Mouse (Mus musculus) thymus, adult 2 months (tissue): ENCODE measurements around the gene Izumo4. TPM values are rescaled to one million over a fixed set of nuclear protein-coding genes. Genes with fewer than 3 reads are reported as not detected.

Experiments
- DNase-seq: peaks from one replicate; pipeline ENCODE4 v3.0.0; 2021
- H3K27ac ChIP-seq: fragments of 200-500 bp; 2 replicates; pipeline ENCODE4 v1.5.1; 2012; ENCODE audit warnings: low read length, control low read depth; ENCODE audit not compliant: control insufficient read depth, insufficient read depth
- H3K27me3 ChIP-seq: fragments of 200-500 bp; 2 replicates; pipeline ENCODE4 v1.6.1; 2012; ENCODE audit warnings: mild to moderate bottlenecking, low read length, moderate library complexity, mixed read lengths; ENCODE audit not compliant: control insufficient read depth, insufficient read depth
- H3K36me3 ChIP-seq: fragments of 200-500 bp; 2 replicates; pipeline ENCODE4 v1.6.1; 2012; ENCODE audit warnings: mild to moderate bottlenecking, low read length, moderate library complexity; ENCODE audit not compliant: control insufficient read depth, insufficient read depth
- H3K4me1 ChIP-seq: fragments of 200-500 bp; replicated peaks from 2 replicates; pipeline ENCODE4 v1.6.1; 2012; ENCODE audit warnings: low read length; ENCODE audit not compliant: control insufficient read depth, insufficient read depth
- H3K4me3 ChIP-seq: fragments of 200-500 bp; 2 replicates; pipeline ENCODE4 v1.5.1; 2012; ENCODE audit warnings: mild to moderate bottlenecking, low read length, control low read depth, moderate library complexity; ENCODE audit not compliant: control insufficient read depth, insufficient read depth
- CTCF ChIP-seq: fragments of 200-500 bp; IDR thresholded peaks from 2 replicates; pipeline ENCODE4 v1.5.1; 2012; ENCODE audit warnings: mild to moderate bottlenecking, control low read depth, low read length, moderate library complexity, borderline replicate concordance; ENCODE audit not compliant: control insufficient read depth, poor library complexity, insufficient read depth; ENCODE audit errors: extremely low read depth
- POLR2A ChIP-seq: fragments of 200-500 bp; IDR thresholded peaks from 2 replicates; pipeline ENCODE4 v1.6.1; 2012; ENCODE audit warnings: mild to moderate bottlenecking, low read length, control low read depth, moderate library complexity; ENCODE audit not compliant: control insufficient read depth, poor library complexity, insufficient read depth; ENCODE audit errors: extremely low read depth
- WGBS: fragments of 180-500 bp; shearing (Covaris S2); methylation state at CpG from one replicate; pipeline ENCODE4 v1.1.7; 2018; 5-methylcytosine and 5-hydroxymethylcytosine counted together
- polyA plus RNA-seq: library from polyadenylated mRNA; depleted of rRNA; stranded (reverse); fragments of >200 nt; gene quantifications from 2 replicates; pipeline ENCODE4 v1.2.3, GENCODE M21; 2012

Gene Izumo4
- polyA plus RNA-seq, 1 experiment, result 66.9 TPM

- H3K4me3 ChIP-seq, result peak overlapping the region; percentile 52
- no peaks in the 10 kb centered on the region for H3K27me3 ChIP-seq
- no peaks in the 10 kb centered on the region for H3K36me3 ChIP-seq
- TF ChIP-seq CTCF, result no peak
- no peak for TF ChIP-seq POLR2A
- peak overlapping the region; percentile 94 for H3K27ac ChIP-seq
- whole genome bisulfite sequencing, result 2% methylated on average over 4 of the region's 4 CpGs
- peak; percentile 66 for DNase-seq
- peaks cover 51% of the 10 kb centered on the region for H3K4me1 ChIP-seq
These were observed 1.3 kb upstream of the Izumo4 start for GRCm38 (mm10) chr10:80700732-80701131.

DNA sequence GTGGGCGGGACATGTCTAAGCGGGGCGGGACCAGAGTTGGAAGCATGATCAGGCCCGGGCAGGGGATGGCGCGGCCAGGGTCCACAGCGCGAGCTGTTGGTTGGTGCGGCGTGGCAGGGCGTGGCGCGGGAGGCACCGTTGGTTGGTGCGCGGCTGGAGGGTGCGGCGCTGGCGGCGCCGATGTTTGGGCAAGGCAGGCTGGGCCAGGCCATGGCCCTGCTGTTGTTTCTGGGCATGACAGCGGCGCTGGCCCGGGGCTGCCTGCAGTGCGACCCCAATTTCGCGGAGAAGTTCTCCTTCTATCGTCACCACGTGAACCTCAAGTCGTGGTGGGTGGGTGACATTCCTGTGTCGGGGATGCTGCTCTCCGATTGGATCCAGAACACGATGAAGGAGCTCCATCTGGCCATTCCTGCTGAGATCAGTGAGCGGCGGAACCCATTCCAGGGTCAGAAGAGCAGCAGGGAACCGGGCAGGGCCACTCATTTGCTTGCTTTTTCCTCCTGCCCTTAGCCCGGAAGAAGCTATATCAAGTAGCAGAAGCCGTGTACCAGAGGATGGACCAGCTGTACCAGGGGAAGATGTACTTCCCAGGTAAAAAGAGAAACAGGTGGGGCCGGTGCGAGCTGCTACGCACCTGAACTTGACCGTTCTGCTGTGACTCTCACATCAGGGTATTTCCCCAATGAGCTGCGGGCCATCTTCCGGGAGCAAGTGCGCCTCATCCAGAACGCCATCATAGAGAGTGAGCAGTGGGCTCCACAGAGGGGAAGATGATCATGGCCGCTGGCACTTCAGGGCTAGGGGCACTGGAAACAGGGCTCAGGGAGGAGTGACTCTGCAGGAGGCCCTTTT is 779 bp downstream of the Izumo4 start:
- peak; percentile 90 for DNase-seq
- peak overlapping the region; percentile 68 for H3K4me3 ChIP-seq
- H3K27ac ChIP-seq, result peak overlapping the region; percentile 41
- no peaks in the 10 kb centered on the region for H3K27me3 ChIP-seq
- WGBS, result 2% methylated on average over 47 of the region's 47 CpGs
- peaks cover 32% of the 10 kb centered on the region for H3K4me1 ChIP-seq
- H3K36me3 ChIP-seq, result peaks cover 9% of the 10 kb centered on the region; the same call in 1 of the 2 replicates
- no peak for TF ChIP-seq CTCF
- TF ChIP-seq POLR2A, result peak; percentile 35; the same call in 1 of the 2 replicates

DNA sequence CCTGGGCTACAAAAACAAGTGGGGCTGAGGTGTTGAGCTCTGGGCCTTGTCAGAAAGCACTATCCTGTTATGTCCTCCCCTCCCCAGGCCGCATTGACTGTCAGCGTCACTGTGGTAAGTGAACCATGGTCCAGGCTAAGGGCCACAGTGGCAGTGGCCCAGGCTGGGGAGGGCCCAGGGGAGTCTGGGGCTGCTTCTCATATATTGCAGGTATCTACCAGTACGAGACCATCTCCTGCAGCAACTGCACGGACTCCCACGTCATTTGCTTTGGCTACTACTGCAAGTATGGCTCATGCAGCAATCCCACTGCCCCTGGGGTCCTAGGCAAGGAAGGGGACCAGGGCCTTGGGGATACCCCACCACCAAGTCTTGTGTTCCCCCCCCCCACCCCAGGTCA is 1.7 kb downstream of the Izumo4 start:
- Histone ChIP-seq H3K36me3 (peaks cover 17% of the 10 kb centered on the region), H3K27ac (no peak overlapping the region), H3K4me3 (no peak overlapping the region), H3K27me3 (no peaks in the 10 kb centered on the region), H3K4me1 (peaks cover 23% of the 10 kb centered on the region)
- DNase-seq, result no peak
- TF ChIP-seq POLR2A (no peak), CTCF (no peak)
- WGBS, result 94% methylated on average over 5 of the region's 5 CpGs

DNA sequence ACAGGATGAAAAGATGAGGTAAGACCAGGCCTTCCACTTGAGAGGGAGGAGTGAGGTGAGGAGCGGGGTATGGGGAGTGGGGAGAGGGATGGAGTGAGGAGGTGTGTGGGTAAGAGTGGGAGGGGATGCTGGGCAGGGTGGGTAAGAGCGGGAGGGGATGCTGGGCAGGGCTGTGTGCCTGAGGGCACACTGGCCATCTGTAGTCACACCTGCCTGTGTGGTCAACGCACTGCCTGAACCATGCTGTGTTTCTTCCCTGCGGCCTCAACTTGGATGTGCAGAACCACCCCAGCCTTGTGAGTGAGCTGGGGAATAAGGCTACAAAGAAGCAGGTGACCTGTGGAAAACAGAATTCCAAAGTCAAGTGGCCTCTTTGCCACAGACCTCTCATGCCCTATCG is 2.4 kb downstream of the Izumo4 start:
- Histone ChIP-seq H3K36me3 (peaks cover 25% of the 10 kb centered on the region), H3K27ac (no peak overlapping the region), H3K27me3 (no peaks in the 10 kb centered on the region), H3K4me3 (no peak overlapping the region), H3K4me1 (peaks cover 18% of the 10 kb centered on the region)
- DNase-seq, result no peak
- no peak for TF ChIP-seq POLR2A
- no peak for TF ChIP-seq CTCF
- WGBS, result 100% methylated on average over 5 of the region's 5 CpGs

DNA sequence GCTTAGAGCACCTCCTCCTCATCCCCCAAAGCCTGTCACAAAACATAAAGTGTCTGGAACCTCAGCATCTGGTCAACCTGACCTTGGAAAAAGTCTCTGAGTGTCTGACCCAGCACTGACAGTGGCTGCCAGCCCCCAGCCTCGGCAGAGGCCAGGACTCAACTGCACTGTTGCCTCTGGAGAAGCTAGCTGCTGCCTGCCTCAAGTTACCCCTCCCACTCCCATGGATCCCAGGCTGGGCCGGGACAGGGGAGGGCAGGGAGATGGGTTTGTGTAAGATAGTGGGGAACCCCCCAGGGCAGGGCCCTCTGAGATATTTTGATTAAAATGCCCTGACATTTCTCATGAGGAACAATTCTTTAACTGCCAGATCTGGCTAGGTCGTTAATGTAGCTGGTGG is 3.0 kb downstream of the Izumo4 start:
- no peak for TF ChIP-seq CTCF
- no peak for TF ChIP-seq POLR2A
- WGBS, result 87% methylated on average over 3 of the region's 3 CpGs
- DNase-seq, result no peak
- H3K27ac ChIP-seq, result no peak overlapping the region
- no peaks in the 10 kb centered on the region for H3K27me3 ChIP-seq
- H3K36me3 ChIP-seq, result peaks cover 31% of the 10 kb centered on the region
- no peak overlapping the region for H3K4me3 ChIP-seq
- H3K4me1 ChIP-seq, result peaks cover 14% of the 10 kb centered on the region

DNA sequence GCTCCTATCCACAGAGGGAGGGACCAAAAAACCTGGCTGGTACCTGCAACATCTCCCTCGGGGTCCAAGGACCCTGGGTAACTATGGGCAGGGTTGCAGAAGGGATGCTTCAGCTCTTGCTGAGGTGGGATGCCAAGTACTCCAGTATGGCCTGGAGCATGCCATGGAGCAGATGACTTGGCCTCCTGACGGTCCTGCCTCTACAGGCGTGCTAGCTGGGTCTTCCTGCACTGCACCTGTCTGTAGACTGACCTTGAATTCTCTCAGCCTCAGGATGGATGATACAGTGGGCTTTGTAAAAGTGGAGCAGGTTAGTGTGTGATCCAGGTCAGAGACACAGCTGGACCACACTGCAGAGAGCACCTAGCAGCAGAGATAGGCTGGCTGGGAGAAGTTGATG is 3.5 kb downstream of the Izumo4 start:
- Histone ChIP-seq H3K36me3 (peaks cover 35% of the 10 kb centered on the region), H3K4me1 (peaks cover 12% of the 10 kb centered on the region), H3K4me3 (no peak overlapping the region), H3K27me3 (no peaks in the 10 kb centered on the region), H3K27ac (no peak overlapping the region)
- TF ChIP-seq POLR2A (no peak), CTCF (no peak)
- DNase-seq, result no peak
- WGBS, result 96% methylated on average over 3 of the region's 3 CpGs
